Mouse (Mus musculus) cortical plate, adult 2 months (tissue): Measurements from ENCODE around the gene Pax1. TPM values are rescaled to one million over a fixed set of nuclear protein-coding genes. Genes with fewer than 3 reads are reported as not detected.

Experiments used
- H3K27ac ChIP-seq: fragments of 200-500 bp; 2 replicates; pipeline ENCODE4 v1.5.1; 2012; ENCODE audit warnings: low read length, control low read depth, inconsistent platforms; ENCODE audit not compliant: insufficient read depth
- H3K4me1 ChIP-seq: fragments of 200-500 bp; 2 replicates; pipeline ENCODE4 v1.6.1; 2011; ENCODE audit warnings: low read length; ENCODE audit not compliant: control insufficient read depth, insufficient read depth
- H3K4me3 ChIP-seq: fragments of 200-500 bp; 2 replicates; pipeline ENCODE4 v1.5.1; 2011; ENCODE audit warnings: mild to moderate bottlenecking, low read length, control low read depth; ENCODE audit not compliant: insufficient read depth
- CTCF ChIP-seq: fragments of 200-500 bp; IDR thresholded peaks from 2 replicates; pipeline ENCODE4 v1.5.1; 2011; ENCODE audit warnings: mild to moderate bottlenecking, control low read depth, low read length; ENCODE audit not compliant: insufficient read depth; ENCODE audit errors: extremely low read depth
- POLR2A ChIP-seq: fragments of 200-500 bp; IDR thresholded peaks from 2 replicates; pipeline ENCODE4 v1.6.1; 2011; ENCODE audit warnings: mild to moderate bottlenecking, low read length, control low read depth; ENCODE audit not compliant: insufficient read depth; ENCODE audit errors: extremely low read depth
- polyA plus RNA-seq: library from polyadenylated mRNA; depleted of rRNA; stranded (reverse); fragments of >200 nt; gene quantifications from 2 replicates; pipeline ENCODE4 v1.2.3, GENCODE M21; 2012

Gene Pax1
- polyA plus RNA-seq, 1 experiment, result not detected

DNA sequence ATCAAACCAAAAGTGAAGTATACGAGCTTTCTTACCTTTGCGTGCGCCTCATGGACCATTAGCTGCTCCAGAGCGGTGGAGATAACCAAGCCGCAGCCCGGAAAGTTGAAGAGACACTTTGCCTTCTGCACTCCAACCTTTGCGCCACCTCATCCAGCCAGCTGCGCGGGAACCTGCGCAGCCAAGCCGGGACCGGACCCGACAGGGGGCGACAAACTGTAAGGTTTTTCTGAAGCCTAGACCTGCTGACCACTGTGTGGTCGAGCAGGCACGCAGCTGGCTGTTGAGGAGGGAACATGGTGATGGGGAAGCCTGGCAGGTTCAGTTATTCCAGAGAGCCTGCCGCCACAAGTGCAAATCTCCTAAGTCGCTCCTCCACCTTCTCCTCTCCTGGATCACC lies 591 bp downstream of the Pax1 start:
- no peak for TF ChIP-seq POLR2A
- no peak for TF ChIP-seq CTCF
- H3K4me1 ChIP-seq, result no peaks in the 10 kb centered on the region
- H3K27ac ChIP-seq, result no peak overlapping the region
- no peak overlapping the region for H3K4me3 ChIP-seq

DNA sequence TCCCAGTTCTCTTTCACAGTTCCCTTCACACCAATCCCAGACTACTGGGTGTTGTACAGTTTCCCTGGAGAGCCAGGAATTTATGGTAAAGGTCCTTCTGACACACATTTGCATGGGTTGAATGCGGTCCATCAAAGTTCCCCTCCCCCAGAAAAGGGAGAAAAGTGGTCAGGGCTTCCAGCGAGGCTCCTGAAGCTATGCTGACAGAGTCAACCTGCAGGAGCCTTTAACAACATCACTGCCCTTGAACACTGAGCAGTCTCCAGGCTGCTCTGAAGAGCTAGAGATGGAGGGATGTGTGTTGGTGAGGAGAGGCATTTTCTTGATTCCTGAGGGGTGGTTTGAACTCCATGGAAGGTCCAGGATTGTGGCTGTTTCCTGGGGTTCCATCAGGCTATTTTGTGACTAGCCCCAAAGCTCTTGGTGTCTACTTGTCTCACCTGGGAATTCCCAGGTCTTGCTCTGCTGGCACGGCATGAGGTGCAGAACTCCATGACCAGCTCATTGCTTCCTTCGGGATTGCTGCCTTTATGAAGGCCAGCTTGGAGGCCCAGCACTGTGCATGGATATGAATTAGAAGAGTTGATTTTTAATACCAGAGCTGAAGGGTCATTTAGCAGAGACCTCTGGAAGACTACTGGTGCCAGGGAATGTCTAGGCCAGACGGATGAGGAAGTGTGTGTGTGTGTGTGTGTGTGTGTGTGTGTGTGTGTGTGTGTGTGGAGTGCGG lies 1.8 kb downstream of the Pax1 start:
- Histone ChIP-seq H3K4me1 (no peaks in the 10 kb centered on the region), H3K4me3 (no peak overlapping the region), H3K27ac (no peak overlapping the region)
- TF ChIP-seq CTCF, result no peak
- TF ChIP-seq POLR2A, result no peak

DNA sequence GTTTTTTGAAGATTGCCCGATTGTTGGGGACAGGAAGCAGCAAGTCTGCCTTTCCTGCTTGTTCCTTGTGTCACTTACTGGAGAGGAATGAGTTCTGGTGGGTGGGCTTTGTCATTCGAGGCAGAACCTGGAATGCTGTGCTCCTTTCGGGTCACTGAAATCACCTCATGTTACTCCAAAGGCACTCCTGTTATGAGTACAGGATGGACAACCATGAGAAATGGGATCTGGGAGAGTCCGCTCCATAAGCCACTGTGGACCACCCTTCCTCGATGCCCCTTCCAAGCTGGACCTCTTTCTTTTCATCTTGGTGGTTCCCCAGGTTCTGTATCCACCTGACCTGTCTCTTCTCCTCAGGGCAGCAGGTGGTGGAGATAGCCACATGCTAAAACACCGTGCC lies 2.5 kb downstream of the Pax1 start:
- TF ChIP-seq CTCF (no peak), POLR2A (no peak)
- Histone ChIP-seq H3K4me3 (no peak overlapping the region), H3K27ac (no peak overlapping the region), H3K4me1 (no peaks in the 10 kb centered on the region)

DNA sequence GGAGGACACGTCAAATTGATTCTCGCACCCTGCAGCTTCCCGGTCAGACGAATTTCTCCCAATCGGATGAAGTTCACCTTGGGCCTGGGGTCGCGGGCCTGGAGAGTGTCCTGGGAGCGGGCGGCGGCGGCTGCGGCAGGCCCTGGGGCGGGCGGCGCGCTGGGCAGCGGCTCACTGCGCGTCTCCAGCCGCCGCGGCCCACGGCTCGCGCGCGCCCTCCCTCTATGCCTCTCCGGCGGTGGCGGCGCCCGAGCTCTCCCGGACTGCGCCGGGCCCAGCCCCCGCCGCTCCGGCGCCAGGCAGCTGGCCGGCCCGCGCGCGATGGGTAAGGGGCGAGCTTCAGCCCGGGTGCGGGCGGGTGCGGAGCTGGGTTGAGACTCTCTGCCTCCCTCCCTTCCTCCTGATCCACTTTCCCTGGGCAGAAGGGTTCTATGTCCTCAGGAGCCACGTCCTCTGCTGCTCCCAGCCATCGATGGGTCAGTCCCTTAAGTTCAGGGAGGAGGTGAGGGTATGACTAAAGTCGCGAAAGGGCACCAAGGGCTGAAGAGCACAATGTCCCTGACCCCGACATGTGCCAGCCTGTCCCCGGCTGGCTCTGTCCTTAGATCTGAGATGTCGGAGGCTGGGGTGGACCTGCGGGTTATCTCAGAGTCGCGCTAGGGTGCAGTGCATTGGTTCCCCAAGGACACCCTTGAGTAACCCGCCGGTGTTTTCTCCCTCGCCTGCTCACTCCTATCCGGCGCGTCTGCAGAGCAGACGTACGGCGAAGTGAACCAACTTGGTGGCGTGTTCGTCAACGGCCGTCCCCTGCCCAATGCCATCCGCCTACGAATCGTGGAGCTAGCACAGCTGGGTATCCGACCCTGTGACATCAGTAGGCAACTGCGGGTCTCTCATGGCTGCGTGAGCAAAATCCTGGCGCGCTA lies 3.5 kb downstream of the Pax1 start:
- no peak overlapping the region for H3K4me3 ChIP-seq
- no peaks in the 10 kb centered on the region for H3K4me1 ChIP-seq
- no peak for TF ChIP-seq POLR2A
- TF ChIP-seq CTCF, result no peak
- H3K27ac ChIP-seq, result no peak overlapping the region

DNA sequence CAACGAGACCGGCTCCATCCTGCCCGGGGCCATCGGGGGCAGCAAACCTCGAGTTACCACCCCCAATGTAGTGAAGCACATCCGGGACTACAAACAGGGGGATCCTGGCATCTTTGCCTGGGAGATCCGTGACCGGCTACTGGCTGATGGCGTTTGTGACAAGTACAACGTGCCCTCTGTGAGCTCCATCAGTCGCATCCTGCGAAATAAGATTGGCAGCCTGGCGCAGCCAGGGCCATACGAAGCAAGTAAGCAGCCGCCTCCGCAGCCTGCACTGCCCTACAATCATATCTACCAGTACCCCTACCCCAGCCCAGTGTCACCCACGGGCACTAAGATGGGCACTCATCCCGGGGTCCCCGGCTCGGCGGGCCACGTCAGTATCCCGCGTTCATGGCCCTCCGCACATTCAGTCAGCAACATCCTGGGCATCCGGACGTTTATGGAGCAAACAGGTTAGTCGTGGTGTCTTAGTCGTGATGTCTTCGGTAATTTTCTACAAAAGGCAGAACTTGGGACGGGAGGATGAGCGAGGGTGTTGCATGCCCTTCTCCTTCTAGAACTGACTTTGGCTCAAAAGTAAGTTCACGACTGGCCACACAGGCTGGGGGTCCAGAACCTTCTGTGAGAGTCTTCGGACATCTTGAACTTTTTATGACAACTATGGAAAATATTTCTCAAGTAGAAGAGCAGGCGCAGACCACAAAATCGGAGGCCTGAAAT lies 4.3 kb downstream of the Pax1 start:
- TF ChIP-seq POLR2A (no peak), CTCF (no peak)
- H3K4me1 ChIP-seq, result no peaks in the 10 kb centered on the region
- no peak overlapping the region for H3K4me3 ChIP-seq
- H3K27ac ChIP-seq, result no peak overlapping the region

DNA sequence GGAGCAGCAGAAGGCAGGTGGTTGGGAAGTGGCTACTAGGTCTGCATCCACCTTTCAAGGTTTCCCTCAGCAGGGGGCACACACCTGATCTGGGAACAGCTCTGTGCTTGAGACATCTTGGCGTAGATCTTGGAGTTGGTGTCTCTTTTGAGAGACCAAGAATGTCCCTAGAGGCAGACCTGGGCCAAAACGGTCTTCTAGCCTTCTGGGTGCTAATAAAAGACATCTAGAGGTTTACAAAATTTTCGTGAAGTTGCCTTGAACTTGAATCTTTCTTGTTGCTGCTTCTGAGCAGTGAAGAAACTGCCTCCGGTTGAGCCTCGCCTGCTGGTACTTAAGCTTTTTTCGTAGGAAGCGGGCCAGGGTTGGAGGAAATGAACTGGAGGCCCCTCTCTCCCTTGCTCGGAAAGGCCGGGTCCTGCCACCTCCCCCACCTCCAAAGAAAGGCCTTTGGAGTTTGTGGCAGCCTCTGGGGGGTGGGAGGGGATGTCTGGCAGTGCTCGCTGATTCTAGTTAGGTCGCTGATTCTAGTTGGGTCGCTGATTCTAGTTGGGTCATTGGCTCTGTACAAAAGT lies 5.6 kb downstream of the Pax1 start:
- no peak overlapping the region for H3K4me3 ChIP-seq
- no peak overlapping the region for H3K27ac ChIP-seq
- H3K4me1 ChIP-seq, result no peaks in the 10 kb centered on the region
- TF ChIP-seq POLR2A, result no peak
- no peak for TF ChIP-seq CTCF

DNA sequence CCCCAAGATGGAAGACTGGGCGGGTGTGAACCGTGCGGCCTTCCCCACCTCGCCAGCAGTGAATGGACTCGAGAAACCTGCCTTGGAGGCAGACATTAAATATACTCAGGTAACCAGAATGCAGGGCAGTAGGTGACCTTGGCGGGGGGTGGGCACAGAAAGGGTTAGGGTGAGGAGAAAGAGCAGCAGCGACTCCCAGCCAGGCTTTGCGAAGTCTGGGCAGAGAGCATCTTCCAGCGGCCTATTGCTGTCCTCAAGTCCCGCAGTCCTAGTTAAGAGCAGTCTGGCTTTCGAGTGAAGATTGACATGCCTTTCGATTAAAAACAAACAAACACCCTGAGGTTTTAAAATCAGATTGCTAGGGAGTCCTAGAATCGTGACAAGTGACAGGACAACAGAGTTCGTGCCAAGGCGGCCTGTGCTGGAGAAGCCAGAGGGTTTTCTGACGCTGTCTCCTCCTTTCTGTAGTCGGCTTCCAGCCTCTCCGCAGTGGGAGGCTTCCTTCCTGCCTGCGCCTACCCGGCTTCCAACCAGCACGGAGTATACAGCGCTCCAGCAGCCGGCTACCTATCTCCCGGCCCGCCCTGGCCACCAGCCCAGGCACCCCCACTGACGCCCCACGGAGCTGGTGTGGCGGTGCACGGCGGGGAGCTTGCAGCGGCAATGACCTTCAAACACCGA lies 6.3 kb downstream of the Pax1 start:
- Histone ChIP-seq H3K4me3 (no peak overlapping the region), H3K4me1 (no peaks in the 10 kb centered on the region), H3K27ac (no peak overlapping the region)
- TF ChIP-seq CTCF (no peak), POLR2A (no peak)

DNA sequence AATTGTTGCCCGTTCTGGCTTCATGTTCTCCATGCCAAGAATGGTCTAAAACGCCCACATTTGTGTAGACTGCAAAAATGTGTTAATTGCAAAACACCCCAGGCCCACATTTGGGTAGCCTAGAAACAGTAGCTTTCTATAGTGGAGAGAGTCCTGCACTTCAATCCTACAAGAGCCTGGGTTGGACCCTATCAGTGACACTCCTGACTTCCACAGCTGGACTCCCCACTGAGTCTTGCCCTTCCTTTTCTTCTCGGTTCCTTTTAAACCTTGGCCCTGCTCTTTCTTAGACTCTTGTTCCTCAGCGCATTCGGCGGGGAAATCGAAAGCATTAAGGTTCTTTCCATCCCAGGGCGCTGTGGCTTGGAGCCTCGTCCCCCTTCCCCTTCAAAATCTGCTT lies 7.8 kb downstream of the Pax1 start:
- H3K4me1 ChIP-seq, result no peaks in the 10 kb centered on the region
- TF ChIP-seq POLR2A (no peak), CTCF (no peak)

DNA sequence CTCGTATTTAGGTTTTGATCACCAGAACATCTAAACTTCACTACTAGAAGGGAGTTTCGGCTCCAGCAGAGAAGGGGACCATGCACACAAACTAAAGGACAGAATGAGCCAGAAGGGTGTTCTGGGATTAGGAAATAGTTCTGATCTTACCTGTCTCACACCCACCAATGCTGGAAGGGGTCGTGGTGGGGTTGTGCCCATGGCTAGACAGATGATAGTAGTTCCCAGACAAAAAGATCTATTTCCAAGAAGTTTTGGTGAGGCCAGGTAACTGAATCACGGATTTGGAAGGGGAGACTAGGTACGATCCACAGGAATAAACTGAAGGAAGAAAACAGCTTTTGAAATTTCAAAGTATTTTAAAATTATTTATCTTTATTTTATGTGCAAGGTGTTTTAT lies 8.4 kb downstream of the Pax1 start:
- no peaks in the 10 kb centered on the region for H3K4me1 ChIP-seq
- H3K4me3 ChIP-seq, result no peak overlapping the region
- no peak for TF ChIP-seq POLR2A
- no peak for TF ChIP-seq CTCF
- H3K27ac ChIP-seq, result no peak overlapping the region

More for the DNA sequence above, 7.8 kb downstream of the Pax1 start:
- H3K27ac ChIP-seq, result no peak overlapping the region
- no peak overlapping the region for H3K4me3 ChIP-seq
